Mouse (Mus musculus): ENCODE results near the gene Zfp592. TPM values are rescaled to one million over a fixed set of nuclear protein-coding genes. Genes with fewer than 3 reads are reported as not detected.

Zfp592 gene
- polyA plus RNA-seq (2012; fragmentation: generic; extraction: Trizol), result 10 to 100 TPM in 1 of 2 experiments, 1 to 10 TPM in 1; 4.1 to 10.3 TPM

GRCm38 (mm10) chr7:80992980-80993833 is at the start of gene Zfp592:
Gene Zfp592 (plus strand): TSS chr7:80993681.

GRCm38 (mm10) chr7:80947445-80948350 is 45.8 kb upstream of the Zfp592 start, which contains the start of gene Sec11a:
Gene Sec11a (minus strand): TSS chr7:80947780.

GRCm38 (mm10) chr7:81057471-81057870 is 64.0 kb downstream of the Zfp592 start, which contains the start of gene Alpk3:
Gene Alpk3 (plus strand): TSS chr7:81057600.

Other genes with a start within 250 kb of the Zfp592 start
- gene Iqgap1, start 167.7 kb upstream of the Zfp592 start, polyA plus RNA-seq (2012; fragmentation: generic; extraction: Trizol), result 10 to 100 TPM; 10.0 to 39.6 TPM
- 10 to 100 TPM in 1 of 2 experiments, 1 to 10 TPM in 1; 1.8 to 15.9 TPM for gene Zscan2, start 132.8 kb upstream of the Zfp592 start, polyA plus RNA-seq (2012; fragmentation: generic; extraction: Trizol)
- 10 to 100 TPM in 1 of 2 experiments, 1 to 10 TPM in 1; 9.9 to 15.7 TPM for gene Wdr73, start 92.4 kb upstream of the Zfp592 start, polyA plus RNA-seq (2012; fragmentation: generic; extraction: Trizol)
- gene Nmb, start 88.6 kb upstream of the Zfp592 start, polyA plus RNA-seq (2012; fragmentation: generic; extraction: Trizol), result 1 to 10 TPM in 1 of 2 experiments, under 1 TPM in 1; 0.33 to 2.1 TPM
- 100 to 1,000 TPM in 1 of 2 experiments, 10 to 100 TPM in 1; 51.3 to 103 TPM for gene Sec11a, start 45.9 kb upstream of the Zfp592 start, polyA plus RNA-seq (2012; fragmentation: generic; extraction: Trizol)
- under 1 TPM in 1 of 2 experiments, not detected in 1; 0.02 TPM for gene Alpk3, start 63.9 kb downstream of the Zfp592 start, polyA plus RNA-seq (2012; fragmentation: generic; extraction: Trizol)
- gene Slc28a1, start 121.1 kb downstream of the Zfp592 start, polyA plus RNA-seq (2012; fragmentation: generic; extraction: Trizol), result under 1 TPM in 1 of 2 experiments, not detected in 1; 0.01 TPM
- gene Pde8a, start 219.9 kb downstream of the Zfp592 start, polyA plus RNA-seq (2012; fragmentation: generic; extraction: Trizol), result under 1 TPM; 0.13 to 0.61 TPM

All from C3H10T1/2 (cell line).